Mouse (Mus musculus): ENCODE data around the gene Cldn22.

DNA sequence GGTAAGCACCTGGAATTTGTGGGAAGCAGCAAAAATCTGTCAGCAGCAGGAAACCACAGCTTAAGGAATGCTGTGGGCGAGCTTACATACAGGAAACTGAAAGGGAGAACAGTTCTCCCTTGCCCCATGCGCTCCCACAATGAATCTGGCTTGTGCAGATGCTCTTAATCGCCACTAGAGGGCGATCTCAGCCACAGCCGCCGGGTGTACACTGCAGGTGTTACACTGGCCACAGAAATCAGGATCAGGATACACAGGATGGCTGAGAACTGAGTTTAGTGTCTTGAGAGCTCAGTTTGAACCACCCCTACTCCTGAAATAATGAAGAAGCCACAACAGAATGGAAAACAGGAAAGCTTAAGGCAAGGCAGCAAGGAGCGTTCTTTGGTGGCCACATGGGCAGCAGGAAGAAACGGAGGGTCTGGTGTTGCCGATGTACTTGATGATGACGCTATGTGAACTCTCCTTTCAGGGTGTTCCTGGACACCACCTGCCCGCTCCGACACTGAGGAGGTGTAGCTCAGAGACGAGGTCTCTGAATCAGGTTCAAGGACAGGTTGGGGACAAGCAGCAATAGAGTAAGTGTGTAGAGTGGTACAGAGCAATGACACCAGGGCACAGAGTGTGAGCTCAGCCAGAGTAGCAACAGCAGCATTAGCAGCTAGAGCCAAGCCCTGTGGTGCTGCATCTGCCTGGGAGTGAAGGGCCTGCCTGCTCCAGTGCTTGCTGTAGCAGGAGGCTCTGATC lies 48.3 kb downstream of the Cldn22 start:
- peak; percentile 97 for TF ChIP-seq CTCF (conservative IDR thresholded peaks at IDR 0.05; ENCODE audit: insufficient read depth, insufficient read length, low read depth, low read length)
- TF ChIP-seq POLR2A (IDR thresholded peaks at IDR 0.05; ENCODE audit: low read depth, low read length): no peak

Measured in kidney, adult 2 months (tissue).